Mouse (Mus musculus): Measurements from ENCODE around the gene Slc12a8. TPM values are rescaled to one million over a fixed set of nuclear protein-coding genes. Genes with fewer than 3 reads are reported as not detected.
A peak's percentile ranks its signal among the peaks of the same experiment; 100 is the strongest.

The Slc12a8 gene
- total and polyA plus RNA-seq, 2 experiments from 2014 or later: 1.1 to 2.1 TPM

- ATAC-seq (peak; percentile 32; the same call in 1 of the 2 replicates), DNase-seq (no peak)
- H3K27me3 ChIP-seq (ENCODE audit: insufficient read depth, low read length): no peaks in the 10 kb centered on the region
- no peak for TF ChIP-seq CTCF (IDR thresholded peaks at IDR 0.05; ENCODE audit: low read depth)
- H3K9ac ChIP-seq: no peak overlapping the region
- no peaks in the 10 kb centered on the region for H3K9me3 ChIP-seq (ENCODE audit: low read length)
- H3K4me3 ChIP-seq (ENCODE audit: low read depth, low read length): no peak overlapping the region
- no peak overlapping the region for H3K27ac ChIP-seq (ENCODE audit: low read depth, low read length)
- H3K4me2 ChIP-seq (ENCODE audit: low read depth): no peak overlapping the region
- H3K4me1 ChIP-seq (ENCODE audit: insufficient read depth): no peaks in the 10 kb centered on the region
- WGBS: 63% methylated on average over 21 of the region's 21 CpGs
- no peaks in the 10 kb centered on the region for H3K36me3 ChIP-seq (ENCODE audit: insufficient read depth)
These were observed 20.5 kb downstream of the Slc12a8 start for GRCm38 (mm10) chr16:33537499-33538225.

- 95% methylated on average over 2 of the region's 2 CpGs for WGBS
- DNase-seq (no peak), ATAC-seq (no peak)
These were observed 27.2 kb downstream of the Slc12a8 start for GRCm38 (mm10) chr16:33544346-33544745.

GRCm38 (mm10) chr16:33545530-33545929, 28.4 kb downstream of the Slc12a8 start:
- 83% methylated on average over 4 of the region's 4 CpGs for WGBS
- Histone ChIP-seq H3K4me1 (ENCODE audit: insufficient read depth) (no peaks in the 10 kb centered on the region), H3K4me3 (ENCODE audit: low read depth, low read length) (no peak overlapping the region), H3K9me3 (ENCODE audit: low read length) (no peaks in the 10 kb centered on the region), H3K36me3 (ENCODE audit: insufficient read depth) (no peaks in the 10 kb centered on the region), H3K27me3 (ENCODE audit: insufficient read depth, low read length) (no peaks in the 10 kb centered on the region), H3K9ac (no peak overlapping the region), H3K27ac (ENCODE audit: low read depth, low read length) (no peak overlapping the region), H3K4me2 (ENCODE audit: low read depth) (no peak overlapping the region)
- no peak for TF ChIP-seq CTCF (IDR thresholded peaks at IDR 0.05; ENCODE audit: low read depth)
- no peak for DNase-seq
- no peak for ATAC-seq

More at GRCm38 (mm10) chr16:33544346-33544745, 27.2 kb downstream of the Slc12a8 start:
- H3K9ac ChIP-seq: no peak overlapping the region
- no peak for TF ChIP-seq CTCF (IDR thresholded peaks at IDR 0.05; ENCODE audit: low read depth)
- no peaks in the 10 kb centered on the region for H3K4me1 ChIP-seq (ENCODE audit: insufficient read depth)
- no peaks in the 10 kb centered on the region for H3K9me3 ChIP-seq (ENCODE audit: low read length)
- H3K36me3 ChIP-seq (ENCODE audit: insufficient read depth): no peaks in the 10 kb centered on the region
- H3K27ac ChIP-seq (ENCODE audit: low read depth, low read length): no peak overlapping the region
- H3K27me3 ChIP-seq (ENCODE audit: insufficient read depth, low read length): no peaks in the 10 kb centered on the region
- H3K4me3 ChIP-seq (ENCODE audit: low read depth, low read length): no peak overlapping the region
- H3K4me2 ChIP-seq (ENCODE audit: low read depth): no peak overlapping the region

- Histone ChIP-seq H3K4me2 (ENCODE audit: low read depth) (no peak overlapping the region), H3K36me3 (ENCODE audit: insufficient read depth) (no peaks in the 10 kb centered on the region), H3K9me3 (ENCODE audit: low read length) (no peaks in the 10 kb centered on the region), H3K4me1 (ENCODE audit: insufficient read depth) (no peaks in the 10 kb centered on the region), H3K27ac (ENCODE audit: low read depth, low read length) (no peak overlapping the region), H3K9ac (no peak overlapping the region), H3K4me3 (ENCODE audit: low read depth, low read length) (no peak overlapping the region), H3K27me3 (ENCODE audit: insufficient read depth, low read length) (no peaks in the 10 kb centered on the region)
- 56% methylated on average over 9 of the region's 9 CpGs for WGBS
- peak; percentile 46 for DNase-seq
- TF ChIP-seq CTCF (IDR thresholded peaks at IDR 0.05; ENCODE audit: low read depth): no peak
- ATAC-seq: peak; percentile 91
These were observed 36.7 kb downstream of the Slc12a8 start for GRCm38 (mm10) chr16:33553689-33554342.

GRCm38 (mm10) chr16:33558121-33558520, 41.0 kb downstream of the Slc12a8 start:
- H3K27me3 ChIP-seq (ENCODE audit: insufficient read depth, low read length): no peaks in the 10 kb centered on the region
- no peak overlapping the region for H3K4me3 ChIP-seq (ENCODE audit: low read depth, low read length)
- ATAC-seq (no peak), DNase-seq (no peak)
- WGBS: 81% methylated on average over 12 of the region's 12 CpGs
- no peak overlapping the region for H3K9ac ChIP-seq
- no peaks in the 10 kb centered on the region for H3K9me3 ChIP-seq (ENCODE audit: low read length)
- no peaks in the 10 kb centered on the region for H3K36me3 ChIP-seq (ENCODE audit: insufficient read depth)
- H3K27ac ChIP-seq (ENCODE audit: low read depth, low read length): no peak overlapping the region
- H3K4me1 ChIP-seq (ENCODE audit: insufficient read depth): no peaks in the 10 kb centered on the region
- no peak overlapping the region for H3K4me2 ChIP-seq (ENCODE audit: low read depth)
- no peak for TF ChIP-seq CTCF (IDR thresholded peaks at IDR 0.05; ENCODE audit: low read depth)

GRCm38 (mm10) chr16:33560281-33560680, 43.2 kb downstream of the Slc12a8 start:
- Histone ChIP-seq H3K27ac (ENCODE audit: low read depth, low read length) (no peak overlapping the region), H3K4me2 (ENCODE audit: low read depth) (no peak overlapping the region), H3K9me3 (ENCODE audit: low read length) (no peaks in the 10 kb centered on the region), H3K27me3 (ENCODE audit: insufficient read depth, low read length) (no peaks in the 10 kb centered on the region), H3K4me1 (ENCODE audit: insufficient read depth) (no peaks in the 10 kb centered on the region), H3K9ac (no peak overlapping the region), H3K36me3 (ENCODE audit: insufficient read depth) (no peaks in the 10 kb centered on the region), H3K4me3 (ENCODE audit: low read depth, low read length) (no peak overlapping the region)
- ATAC-seq (peak; percentile 94), DNase-seq (peak; percentile 65)
- WGBS: 7% methylated on average over 6 of the region's 6 CpGs
- TF ChIP-seq CTCF (IDR thresholded peaks at IDR 0.05; ENCODE audit: low read depth): peak; percentile 82

GRCm38 (mm10) chr16:33561308-33562009, 44.3 kb downstream of the Slc12a8 start:
- no peak overlapping the region for H3K27ac ChIP-seq (ENCODE audit: low read depth, low read length)
- no peak for TF ChIP-seq CTCF (IDR thresholded peaks at IDR 0.05; ENCODE audit: low read depth)
- no peaks in the 10 kb centered on the region for H3K36me3 ChIP-seq (ENCODE audit: insufficient read depth)
- DNase-seq (no peak), ATAC-seq (no peak)
- H3K9ac ChIP-seq: no peak overlapping the region
- no peak overlapping the region for H3K4me2 ChIP-seq (ENCODE audit: low read depth)
- no peaks in the 10 kb centered on the region for H3K9me3 ChIP-seq (ENCODE audit: low read length)
- WGBS: 80% methylated on average over 12 of the region's 12 CpGs
- H3K27me3 ChIP-seq (ENCODE audit: insufficient read depth, low read length): no peaks in the 10 kb centered on the region
- no peaks in the 10 kb centered on the region for H3K4me1 ChIP-seq (ENCODE audit: insufficient read depth)
- no peak overlapping the region for H3K4me3 ChIP-seq (ENCODE audit: low read depth, low read length)

Data from forebrain, postnatal 0 days (tissue).